Mouse (Mus musculus) heart, adult 9 months (tissue): ENCODE data around the gene Cdh16.

Experiments
- DNase-seq, 2 experiments: peaks; one replicate each; pipeline ENCODE4 v3.0.0; 2022; ENCODE audit warnings: low spot score in 2 of 2

Gene Cdh16

GRCm38 (mm10) chr8:104613119-104613518, 11.1 kb downstream of the Cdh16 start:
- peak in 1 of 2 experiments; percentile 40 for DNase-seq

GRCm38 (mm10) chr8:104611613-104612012, 12.6 kb downstream of the Cdh16 start:
- DNase-seq, result no peak

GRCm38 (mm10) chr8:104610185-104610766, 13.9 kb downstream of the Cdh16 start:
- DNase-seq, result peak; percentile 86 to 87

- DNase-seq, result peak; percentile 80 to 83
Measured at GRCm38 (mm10) chr8:104609222-104609621, 15.0 kb downstream of the Cdh16 start.

- DNase-seq, result peak; percentile 86 to 90
Measured at GRCm38 (mm10) chr8:104607944-104608343, 16.3 kb downstream of the Cdh16 start.

GRCm38 (mm10) chr8:104606329-104606728, 17.9 kb downstream of the Cdh16 start:
- DNase-seq, result no peak

GRCm38 (mm10) chr8:104603245-104603593, 21.0 kb downstream of the Cdh16 start:
- no peak for DNase-seq

GRCm38 (mm10) chr8:104602468-104603244, 21.5 kb downstream of the Cdh16 start:
- peak; percentile 87 to 91 for DNase-seq

- DNase-seq, result no peak
Measured at GRCm38 (mm10) chr8:104601941-104602371, 22.2 kb downstream of the Cdh16 start.

- DNase-seq, result no peak
Measured at GRCm38 (mm10) chr8:104601386-104601785, 22.8 kb downstream of the Cdh16 start.

GRCm38 (mm10) chr8:104598496-104598895, 25.7 kb downstream of the Cdh16 start:
- no peak for DNase-seq

- DNase-seq, result no peak
Measured at GRCm38 (mm10) chr8:104597656-104598055, 26.5 kb downstream of the Cdh16 start.

- DNase-seq, result no peak
Measured at GRCm38 (mm10) chr8:104595773-104596536, 28.2 kb downstream of the Cdh16 start.

- DNase-seq, result no peak
Measured at GRCm38 (mm10) chr8:104594611-104595362, 29.4 kb downstream of the Cdh16 start.

- DNase-seq, result no peak
Measured at GRCm38 (mm10) chr8:104593536-104594325, 30.5 kb downstream of the Cdh16 start.

- no peak for DNase-seq
Measured at GRCm38 (mm10) chr8:104592566-104592965, 31.6 kb downstream of the Cdh16 start.

- DNase-seq, result no peak
Measured at GRCm38 (mm10) chr8:104591856-104592255, 32.3 kb downstream of the Cdh16 start.

- peak; percentile 95 to 96 for DNase-seq
Measured at GRCm38 (mm10) chr8:104591133-104591834, 32.9 kb downstream of the Cdh16 start, which contains the start of gene Pdp2. Gene Pdp2 (plus strand): TSS chr8:104591451.

- DNase-seq, result no peak
Measured at GRCm38 (mm10) chr8:104590284-104590683, 33.9 kb downstream of the Cdh16 start.

- DNase-seq, result no peak
Measured at GRCm38 (mm10) chr8:104584522-104584921, 39.7 kb downstream of the Cdh16 start.
